Mouse (Mus musculus) erythroblast, embryonic 14.5 days (primary cell): ENCODE data around the gene Cntn1. TPM values are rescaled to one million over a fixed set of nuclear protein-coding genes. Genes with fewer than 3 reads are reported as not detected.

Experiments used
- H3K27me3 ChIP-seq: 2 replicates; pipeline ENCODE4 v1.6.1; 2012; ENCODE audit warnings: inconsistent platforms; ENCODE audit not compliant: control insufficient read depth
- H3K36me3 ChIP-seq: 2 replicates; pipeline ENCODE4 v1.6.1; 2012; ENCODE audit warnings: mild to moderate bottlenecking, inconsistent platforms; ENCODE audit not compliant: control insufficient read depth
- H3K4me1 ChIP-seq: 2 replicates; pipeline ENCODE4 v1.6.1; 2012; ENCODE audit warnings: inconsistent platforms; ENCODE audit not compliant: control insufficient read depth
- H3K4me3 ChIP-seq: replicated peaks from 2 replicates; pipeline ENCODE3; 2012; ENCODE audit warnings: moderate library complexity, mild to moderate bottlenecking, inconsistent platforms
- H3K9me3 ChIP-seq: 2 replicates; pipeline ENCODE4 v1.6.1; 2012; ENCODE audit warnings: low read length, inconsistent platforms, mixed read lengths; ENCODE audit not compliant: control insufficient read depth
- GATA1 ChIP-seq: IDR thresholded peaks from 2 replicates; pipeline ENCODE4 v1.6.1; 2012; ENCODE audit warnings: low read length, inconsistent platforms, mixed read lengths
- TAL1 ChIP-seq: IDR thresholded peaks from 3 replicates; pipeline ENCODE4 v1.6.1; 2012; ENCODE audit warnings: low read length, inconsistent platforms, mixed read lengths
- polyA plus RNA-seq: library from polyadenylated mRNA; stranded (reverse); fragments of >175 nt; gene quantifications from 2 replicates; pipeline ENCODE4 v1.2.3, GENCODE M21; 2012

The Cntn1 gene
- polyA plus RNA-seq, 1 experiment = not detected

DNA sequence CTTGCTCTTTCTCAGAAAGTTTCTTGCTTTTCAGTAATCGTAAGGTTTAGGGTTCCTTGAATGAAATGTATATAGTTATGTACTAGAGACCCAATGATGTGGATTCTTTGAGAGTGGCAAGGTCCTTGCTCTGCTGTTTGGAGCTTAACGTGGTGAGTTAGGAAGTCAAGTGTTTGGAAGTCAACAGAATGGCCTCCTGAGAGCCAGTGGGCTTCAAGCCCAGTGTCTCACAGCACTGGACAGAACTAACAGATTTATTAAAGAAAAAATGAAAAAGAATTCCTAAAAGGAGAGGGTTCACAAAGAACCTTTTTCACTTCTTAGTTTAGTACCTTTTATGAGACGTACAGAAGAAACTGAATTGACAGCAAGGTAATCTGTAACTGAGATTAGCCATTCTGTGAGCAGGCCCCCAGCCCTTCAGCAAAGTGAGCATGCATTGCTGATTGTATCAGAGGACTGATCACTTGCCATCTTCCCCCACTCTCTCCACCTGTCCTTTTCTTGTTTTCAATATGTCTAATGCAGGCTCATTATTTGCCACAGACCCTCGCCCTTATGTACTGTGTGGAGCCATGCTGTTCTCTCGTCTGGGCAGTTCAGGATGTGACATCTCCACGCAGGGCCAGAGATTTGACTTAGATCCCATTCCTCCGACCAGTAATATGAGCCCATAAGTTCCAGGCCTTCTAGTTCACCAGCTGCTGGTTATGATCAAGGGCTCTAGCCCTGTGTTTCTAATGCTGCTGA is 159.7 kb downstream of the Cntn1 start:
- Histone ChIP-seq H3K27me3 (no peaks in the 10 kb centered on the region), H3K9me3 (peaks cover 16% of the 10 kb centered on the region), H3K4me3 (no peak overlapping the region), H3K4me1 (no peaks in the 10 kb centered on the region), H3K36me3 (no peaks in the 10 kb centered on the region)
- TF ChIP-seq TAL1 (no peak), GATA1 (no peak)

DNA sequence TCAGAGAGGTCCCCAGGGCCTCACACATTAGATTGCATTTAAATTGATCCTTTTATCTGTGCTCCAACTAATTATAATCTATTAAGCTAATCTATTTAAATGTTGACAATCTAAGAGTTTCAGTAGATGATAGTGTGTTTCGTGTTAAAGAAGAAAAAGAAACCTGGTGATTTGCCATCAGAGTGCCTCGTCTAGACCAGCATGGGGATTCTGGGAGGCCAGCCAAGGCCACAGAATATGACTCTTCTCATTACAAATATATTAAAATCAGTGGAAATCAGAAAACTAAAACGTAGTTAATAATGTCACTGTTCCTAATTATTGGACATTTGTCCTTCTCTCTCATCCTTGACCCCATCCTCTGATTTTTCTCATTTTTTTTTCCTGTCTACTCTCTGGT is 164.9 kb downstream of the Cntn1 start:
- no peaks in the 10 kb centered on the region for H3K4me1 ChIP-seq
- peaks cover 14% of the 10 kb centered on the region for H3K9me3 ChIP-seq
- no peaks in the 10 kb centered on the region for H3K36me3 ChIP-seq
- no peaks in the 10 kb centered on the region for H3K27me3 ChIP-seq
- TF ChIP-seq GATA1 (no peak), TAL1 (no peak)
- H3K4me3 ChIP-seq = no peak overlapping the region

DNA sequence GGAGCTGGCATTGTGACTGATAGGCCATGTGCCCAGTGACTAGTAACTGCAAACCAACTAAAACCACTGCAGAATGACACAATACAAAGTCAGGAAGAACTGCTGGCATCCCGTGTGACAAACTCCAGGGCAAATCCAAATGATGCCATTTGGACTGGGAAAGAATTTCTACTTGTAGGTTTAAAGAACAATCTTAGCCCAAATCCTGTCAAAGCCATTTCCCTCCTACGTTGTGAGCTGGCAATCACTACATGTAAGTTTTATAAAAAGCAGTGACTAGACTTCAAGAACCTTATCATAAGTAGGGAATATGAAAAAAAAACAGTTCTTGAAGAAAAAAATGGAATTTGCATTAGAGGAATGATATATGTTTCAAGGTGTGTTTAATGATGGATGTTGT is 170.5 kb downstream of the Cntn1 start:
- no peaks in the 10 kb centered on the region for H3K36me3 ChIP-seq
- H3K4me1 ChIP-seq = no peaks in the 10 kb centered on the region
- no peak overlapping the region for H3K4me3 ChIP-seq
- H3K27me3 ChIP-seq = no peaks in the 10 kb centered on the region
- TF ChIP-seq GATA1 (no peak), TAL1 (no peak)
- H3K9me3 ChIP-seq = peaks cover 2% of the 10 kb centered on the region; the same call in 1 of the 2 replicates

DNA sequence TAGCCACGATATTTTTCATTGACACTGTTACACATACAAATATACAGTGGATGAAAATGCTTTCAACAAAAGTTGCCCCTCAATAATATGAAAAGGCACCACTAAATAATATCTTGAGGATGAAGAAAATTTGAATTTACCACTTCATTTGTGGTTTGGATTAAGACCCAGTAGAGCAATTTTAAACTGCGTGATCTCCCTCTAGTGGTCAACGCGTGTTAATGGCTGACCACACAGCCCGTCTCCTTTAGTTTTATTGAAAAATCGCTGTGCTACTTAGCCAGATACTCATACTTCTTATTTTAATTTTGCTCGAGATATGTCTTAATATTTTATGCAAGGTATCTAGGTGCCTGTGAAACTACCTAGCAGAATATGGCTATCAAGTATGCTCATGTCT is 180.4 kb downstream of the Cntn1 start:
- no peaks in the 10 kb centered on the region for H3K27me3 ChIP-seq
- no peak for TF ChIP-seq TAL1
- TF ChIP-seq GATA1 = no peak
- no peaks in the 10 kb centered on the region for H3K9me3 ChIP-seq
- H3K4me1 ChIP-seq = no peaks in the 10 kb centered on the region
- H3K36me3 ChIP-seq = no peaks in the 10 kb centered on the region
- H3K4me3 ChIP-seq = no peak overlapping the region

DNA sequence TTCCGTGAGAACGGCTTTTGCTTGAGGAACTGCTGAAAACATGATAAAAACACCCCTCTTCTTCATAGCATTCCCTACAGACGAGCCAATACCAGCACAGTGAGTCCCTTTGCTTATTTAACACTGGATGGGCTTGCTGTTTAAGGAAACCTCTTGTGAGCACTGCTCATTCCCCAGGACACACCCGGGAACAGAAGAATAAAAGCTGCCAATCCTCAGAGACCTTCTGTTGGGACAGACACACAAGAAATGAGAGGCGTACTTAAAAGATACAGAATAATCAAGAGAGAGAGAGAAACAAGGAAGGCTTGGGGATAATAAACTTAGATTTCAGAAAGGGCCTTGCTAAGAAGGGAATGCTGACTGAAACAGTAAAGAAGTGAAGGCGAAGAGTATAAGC is 184.9 kb downstream of the Cntn1 start:
- H3K4me1 ChIP-seq = no peaks in the 10 kb centered on the region
- H3K27me3 ChIP-seq = no peaks in the 10 kb centered on the region
- no peak overlapping the region for H3K4me3 ChIP-seq
- TF ChIP-seq GATA1 (no peak), TAL1 (no peak)
- no peaks in the 10 kb centered on the region for H3K36me3 ChIP-seq
- H3K9me3 ChIP-seq = no peaks in the 10 kb centered on the region

DNA sequence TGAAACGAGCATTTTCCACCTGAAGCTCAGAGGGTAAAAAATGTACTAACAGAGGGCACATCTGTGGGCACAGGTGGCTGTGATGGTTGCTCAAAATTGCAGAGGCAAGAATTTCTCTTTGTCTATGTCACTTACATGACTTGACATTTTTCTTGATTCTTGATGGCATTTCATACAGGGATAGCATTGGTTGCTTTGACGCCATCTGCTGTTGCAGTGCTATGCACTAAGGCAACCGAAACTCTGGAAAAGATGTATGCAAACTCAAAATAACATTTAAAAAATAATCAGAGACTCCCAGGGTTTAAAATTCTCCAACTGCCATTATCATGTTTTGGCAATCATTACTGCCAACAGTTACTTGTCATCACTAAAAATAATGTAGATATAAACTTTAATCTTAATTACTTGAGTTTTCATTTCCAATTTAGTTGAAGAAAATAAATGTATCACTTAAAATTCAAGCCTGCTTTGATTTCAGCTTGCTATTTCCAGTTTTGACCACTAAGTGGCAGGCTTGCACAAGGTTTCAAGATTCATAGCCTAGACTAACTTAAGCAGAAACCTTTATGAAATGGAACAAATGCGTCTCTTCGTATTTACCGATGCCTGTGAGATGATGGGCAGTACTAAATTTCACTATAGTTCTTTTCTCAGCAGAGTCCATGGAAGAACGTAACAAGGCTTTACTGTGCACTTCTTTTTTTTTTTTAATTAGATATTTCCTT is 214.2 kb downstream of the Cntn1 start:
- H3K27me3 ChIP-seq = no peaks in the 10 kb centered on the region
- TF ChIP-seq GATA1 (no peak), TAL1 (no peak)

DNA sequence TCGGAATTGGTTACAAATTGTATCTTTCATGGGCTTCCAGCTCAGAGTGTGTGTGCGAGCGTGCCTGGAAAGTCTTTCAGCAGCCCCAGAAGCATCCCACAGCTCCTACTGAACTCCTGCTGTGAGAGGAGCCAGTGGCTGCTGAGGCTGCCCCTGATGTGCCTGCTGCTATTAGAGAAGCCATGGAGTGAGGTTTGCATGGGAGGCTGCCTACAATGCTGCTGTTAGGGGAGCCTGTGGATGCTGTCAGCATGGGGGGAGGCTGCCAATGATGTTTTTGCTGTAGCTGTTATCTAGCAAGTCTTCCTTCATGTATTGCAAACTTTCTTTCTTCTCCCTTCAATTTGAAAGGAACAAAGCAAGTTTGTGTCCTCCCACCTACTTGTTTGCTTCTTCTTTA is 217.4 kb downstream of the Cntn1 start:
- H3K9me3 ChIP-seq = no peaks in the 10 kb centered on the region
- H3K4me3 ChIP-seq = no peak overlapping the region
- no peak for TF ChIP-seq GATA1
- no peak for TF ChIP-seq TAL1
- H3K4me1 ChIP-seq = no peaks in the 10 kb centered on the region
- H3K36me3 ChIP-seq = no peaks in the 10 kb centered on the region
- no peaks in the 10 kb centered on the region for H3K27me3 ChIP-seq

More for the DNA sequence above, 214.2 kb downstream of the Cntn1 start:
- no peaks in the 10 kb centered on the region for H3K4me1 ChIP-seq
- H3K4me3 ChIP-seq = no peak overlapping the region
- no peaks in the 10 kb centered on the region for H3K36me3 ChIP-seq
- H3K9me3 ChIP-seq = no peaks in the 10 kb centered on the region

DNA sequence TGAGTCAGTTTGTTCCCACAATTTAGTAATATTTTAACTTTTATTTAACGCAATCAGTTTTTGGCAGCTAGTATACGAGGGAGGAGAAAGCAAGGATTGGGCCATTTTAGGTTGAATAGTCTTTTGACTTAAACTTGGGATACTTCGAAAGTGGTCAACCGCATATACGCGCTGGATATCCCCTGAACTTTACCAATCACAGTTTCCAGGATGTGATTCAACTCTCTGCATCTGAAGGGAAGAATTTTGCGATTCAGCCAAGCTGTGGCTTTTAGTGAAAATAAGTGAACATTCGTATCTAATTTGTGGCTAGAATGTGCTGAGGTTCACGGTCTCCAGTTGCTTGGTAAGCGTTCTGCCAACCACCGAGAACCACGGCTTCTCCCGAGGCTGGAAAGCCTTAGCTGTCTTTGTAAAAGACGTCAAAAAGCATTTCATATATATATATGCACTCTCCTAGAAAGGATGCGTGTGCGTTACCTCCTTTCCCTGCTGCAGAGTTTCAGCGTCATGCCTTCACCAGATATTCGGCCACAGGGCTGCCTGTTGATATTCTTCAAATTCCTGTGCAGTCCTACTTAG is 217.9 kb downstream of the Cntn1 start:
- no peaks in the 10 kb centered on the region for H3K36me3 ChIP-seq
- TF ChIP-seq TAL1 = no peak
- TF ChIP-seq GATA1 = no peak
- H3K27me3 ChIP-seq = no peaks in the 10 kb centered on the region
- no peaks in the 10 kb centered on the region for H3K9me3 ChIP-seq
- no peaks in the 10 kb centered on the region for H3K4me1 ChIP-seq
- no peak overlapping the region for H3K4me3 ChIP-seq

DNA sequence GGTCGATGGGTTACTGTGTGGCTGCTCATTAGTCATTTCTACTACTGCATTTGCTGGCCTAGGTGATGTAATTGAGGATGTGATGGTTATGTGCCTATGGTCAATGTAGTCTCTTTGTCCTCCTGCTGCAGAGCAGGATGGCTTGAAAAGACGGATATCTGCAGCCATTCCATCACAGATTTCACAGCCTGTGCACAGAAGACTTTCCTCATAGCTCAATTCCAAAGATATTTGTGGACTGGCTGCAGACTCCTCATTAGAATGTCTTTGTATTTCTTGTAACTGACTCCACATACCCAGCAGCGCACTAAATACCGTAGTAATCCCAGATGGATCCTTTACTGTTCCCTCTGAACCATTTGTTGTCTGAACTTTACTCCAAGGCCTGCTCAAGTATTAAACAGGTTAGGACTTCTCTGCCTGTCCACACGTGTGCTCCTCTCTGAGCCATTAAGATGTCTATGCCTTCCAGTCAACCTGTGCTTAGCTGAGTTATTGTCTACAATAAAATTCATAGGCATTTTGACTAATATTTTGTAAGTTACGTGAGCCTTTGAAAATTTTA is 220.9 kb downstream of the Cntn1 start:
- H3K4me3 ChIP-seq = no peak overlapping the region
- H3K27me3 ChIP-seq = no peaks in the 10 kb centered on the region
- H3K4me1 ChIP-seq = no peaks in the 10 kb centered on the region
- H3K9me3 ChIP-seq = no peaks in the 10 kb centered on the region; the same call in 1 of the 2 replicates
- no peaks in the 10 kb centered on the region for H3K36me3 ChIP-seq
- TF ChIP-seq TAL1 (no peak), GATA1 (no peak)
